Mouse (Mus musculus) MEL (cell line): Measurements from ENCODE around the gene Pld1. TPM values are rescaled to one million over a fixed set of nuclear protein-coding genes. Genes with fewer than 3 reads are reported as not detected.

Experiments
- DNase-seq: peaks from one replicate; pipeline ENCODE4 v3.0.0; 2011; ENCODE audit warnings: low read depth, low spot score
- H3K27ac ChIP-seq: 2 replicates; pipeline ENCODE4 v1.5.1; 2012; ENCODE audit warnings: low read depth, mild to moderate bottlenecking, control low read depth, low read length, moderate library complexity; ENCODE audit not compliant: control insufficient read depth
- H3K27me3 ChIP-seq, 2 experiments: fragments of 150-350 bp in 1 of 2; sonication (generic) in 1 of 2; 2 replicates each; pipeline ENCODE4 v1.6.1; 2012; ENCODE audit warnings: low read length in 2 of 2, mild to moderate bottlenecking in 2 of 2, improper control_type of control experiment in 1 of 2, moderate library complexity in 1 of 2; ENCODE audit not compliant: insufficient read depth in 2 of 2, control insufficient read depth in 1 of 2
- H3K36me3 ChIP-seq, 2 experiments: 2 replicates each; pipeline ENCODE4 v1.6.1; 2012 to 2014; ENCODE audit warnings: low read length in 2 of 2, improper control_type of control experiment in 1 of 2, inconsistent platforms in 1 of 2, mild to moderate bottlenecking in 1 of 2; ENCODE audit not compliant: insufficient read depth in 2 of 2, control insufficient read depth in 1 of 2
- H3K4me1 ChIP-seq, 2 experiments: fragments of 150-350 bp in 1 of 2; sonication (generic) in 1 of 2; 2 replicates each; pipeline ENCODE4 v1.6.1; 2012; ENCODE audit warnings: low read length in 2 of 2, improper control_type of control experiment in 1 of 2, mild to moderate bottlenecking in 1 of 2; ENCODE audit not compliant: insufficient read depth in 2 of 2, control insufficient read depth in 1 of 2
- H3K4me3 ChIP-seq, 2 experiments: fragments of 150-350 bp in 1 of 2; sonication (generic) in 1 of 2; 2 replicates each; pipeline ENCODE4 v1.5.1; 2012; ENCODE audit warnings: low read depth in 2 of 2, low read length in 2 of 2, mild to moderate bottlenecking in 2 of 2, moderate library complexity in 2 of 2, control low read depth in 1 of 2, improper control_type of control experiment in 1 of 2; ENCODE audit not compliant: control insufficient read depth in 1 of 2, insufficient read depth in 1 of 2
- H3K79me2 ChIP-seq: 2 replicates; pipeline ENCODE4 v1.6.1; 2012; ENCODE audit warnings: mild to moderate bottlenecking, low read length, moderate library complexity; ENCODE audit not compliant: control insufficient read depth, poor library complexity, insufficient read depth
- H3K9ac ChIP-seq: 2 replicates; pipeline ENCODE4 v1.6.1; 2012; ENCODE audit warnings: low read depth, mild to moderate bottlenecking, control low read depth, low read length, moderate library complexity; ENCODE audit not compliant: control insufficient read depth, poor library complexity, severe bottlenecking
- H3K9me3 ChIP-seq: fragments of 150-350 bp; sonication (generic); replicated peaks from 2 replicates; pipeline ENCODE4 v1.6.1; 2012; ENCODE audit warnings: mild to moderate bottlenecking, low read length, improper control_type of control experiment, moderate library complexity; ENCODE audit not compliant: insufficient read depth
- BHLHE40 ChIP-seq: IDR thresholded peaks from 2 replicates; pipeline ENCODE4 v1.6.1; 2012; ENCODE audit warnings: low read depth, mild to moderate bottlenecking, inconsistent platforms, low read length, improper control_type of control experiment, borderline replicate concordance
- CHD2 ChIP-seq: IDR thresholded peaks from 2 replicates; pipeline ENCODE4 v1.6.1; 2011; ENCODE audit warnings: low read length, improper control_type of control experiment
- EP300 ChIP-seq, 2 experiments: IDR thresholded peaks; 2 replicates each; pipeline ENCODE4 v1.6.1; 2011; ENCODE audit warnings: improper control_type of control experiment in 2 of 2, low read length in 2 of 2, low read depth in 1 of 2, mild to moderate bottlenecking in 1 of 2
- JUND ChIP-seq: IDR thresholded peaks from 2 replicates; pipeline ENCODE4 v1.6.1; 2011; ENCODE audit warnings: low read depth, mild to moderate bottlenecking, improper control_type of control experiment, low read length
- KAT2A ChIP-seq: conservative IDR thresholded peaks from 2 replicates; pipeline ENCODE4 v1.6.1; 2012; ENCODE audit warnings: low read depth, low read length, improper control_type of control experiment, inconsistent platforms
- MAFK ChIP-seq: IDR thresholded peaks from 2 replicates; pipeline ENCODE4 v1.6.1; 2011; ENCODE audit warnings: low read depth, mild to moderate bottlenecking, low read length, improper control_type of control experiment, borderline replicate concordance
- MAX ChIP-seq: IDR thresholded peaks from 2 replicates; pipeline ENCODE4 v1.6.1; 2011; ENCODE audit warnings: low read length, improper control_type of control experiment
- MAZ ChIP-seq: IDR thresholded peaks from 2 replicates; pipeline ENCODE4 v1.6.1; 2012; ENCODE audit warnings: low read depth, mild to moderate bottlenecking, inconsistent platforms, low read length, improper control_type of control experiment
- MYB ChIP-seq: IDR thresholded peaks from 2 replicates; pipeline ENCODE4 v1.6.1; 2011; ENCODE audit warnings: mild to moderate bottlenecking, low read depth, low read length, improper control_type of control experiment
- MYC ChIP-seq: IDR thresholded peaks from 2 replicates; pipeline ENCODE4 v1.6.1; 2011; ENCODE audit warnings: low read depth, mild to moderate bottlenecking, low read length, improper control_type of control experiment, moderate library complexity
- POLR2A ChIP-seq, 2 experiments: IDR thresholded peaks; 2 replicates each; pipeline ENCODE4 v1.6.1; 2011 to 2012; ENCODE audit warnings: low read length in 2 of 2, mild to moderate bottlenecking in 2 of 2, control low read depth in 1 of 2, improper control_type of control experiment in 1 of 2, low read depth in 1 of 2, moderate library complexity in 1 of 2; ENCODE audit not compliant: control insufficient read depth in 1 of 2, insufficient read depth in 1 of 2, poor library complexity in 1 of 2
- POLR2AphosphoS2 ChIP-seq: IDR thresholded peaks from 2 replicates; pipeline ENCODE4 v1.6.1; 2011; ENCODE audit warnings: low read length, improper control_type of control experiment
- POLR2AphosphoS5 ChIP-seq: IDR thresholded peaks from 2 replicates; pipeline ENCODE4 v1.6.1; 2012; ENCODE audit warnings: low read depth, borderline replicate concordance, mild to moderate bottlenecking, inconsistent platforms, low read length, moderate library complexity, mixed read lengths
- RCOR1 ChIP-seq: IDR thresholded peaks from 2 replicates; pipeline ENCODE4 v1.6.1; 2012; ENCODE audit warnings: low read depth, mild to moderate bottlenecking, inconsistent platforms, low read length, improper control_type of control experiment
- SIN3A ChIP-seq: IDR thresholded peaks from 2 replicates; pipeline ENCODE4 v1.6.1; 2012; ENCODE audit warnings: low read length, improper control_type of control experiment, inconsistent platforms
- TBP ChIP-seq: IDR thresholded peaks from 2 replicates; pipeline ENCODE4 v1.8.0; 2011; ENCODE audit warnings: low read depth, low read length, improper control_type of control experiment
- ZC3H11A ChIP-seq: IDR thresholded peaks from 2 replicates; pipeline ENCODE4 v1.6.1; 2012; ENCODE audit warnings: low read depth, mild to moderate bottlenecking, inconsistent platforms, low read length, improper control_type of control experiment
- ZKSCAN1 ChIP-seq: IDR thresholded peaks from 2 replicates; pipeline ENCODE4 v1.6.1; 2012; ENCODE audit warnings: low read depth, mild to moderate bottlenecking, inconsistent platforms, low read length, improper control_type of control experiment, moderate library complexity
- ZMIZ1 ChIP-seq: IDR thresholded peaks from 2 replicates; pipeline ENCODE4 v1.6.1; 2012; ENCODE audit warnings: low read depth, mild to moderate bottlenecking, inconsistent platforms, low read length, improper control_type of control experiment, moderate library complexity
- ZNF384 ChIP-seq: IDR thresholded peaks from 2 replicates; pipeline ENCODE4 v1.6.1; 2012; ENCODE audit warnings: low read depth, mild to moderate bottlenecking, inconsistent platforms, low read length, improper control_type of control experiment
- polyA plus RNA-seq, 2 experiments: library from polyadenylated mRNA; stranded (reverse) in 1 of 2; unstranded in 1 of 2; fragments of >175 nt in 1 of 2; fragments of >200 nt in 1 of 2; gene quantifications; 2 replicates each; pipeline versions ENCODE4 v1.2.1 to v1.2.4; 2012; ENCODE audit warnings: low replicate concordance in 2 of 2, low read depth in 1 of 2; ENCODE audit not compliant: insufficient read length in 2 of 2, insufficient read depth in 1 of 2, missing spikeins in 1 of 2
- total RNA-seq: library from RNA; depleted of rRNA; stranded (reverse); fragments of 300-350 nt; gene quantifications from 2 replicates; pipeline ENCODE4 v1.2.3, GENCODE M21; 2012

The Pld1 gene
- total and polyA plus RNA-seq, 3 experiments, result 0.22 TPM; not detected in 2

DNA sequence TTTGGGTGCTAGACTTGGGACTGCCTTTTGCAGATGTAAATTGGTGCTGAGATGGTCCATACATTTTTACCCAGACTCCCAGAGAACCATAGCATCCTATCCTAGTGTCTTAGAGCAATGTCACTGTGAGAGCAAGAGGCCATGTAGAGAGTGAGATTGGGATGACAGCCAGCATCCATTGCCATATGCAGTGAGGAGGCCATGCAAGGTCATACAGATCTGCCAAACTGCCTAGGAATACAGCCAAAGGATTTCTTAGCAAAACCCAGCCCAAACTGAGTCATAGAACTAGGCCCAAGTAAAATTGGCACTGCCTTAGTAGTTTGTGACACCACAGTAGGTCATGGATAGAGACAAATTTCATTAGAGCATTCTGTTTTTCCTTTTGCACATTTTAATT, 206.2 kb downstream of the Pld1 start:
- no peaks in the 10 kb centered on the region for H3K9me3 ChIP-seq
- no peak for TF ChIP-seq JUND
- TF ChIP-seq KAT2A, result no peak
- TF ChIP-seq RCOR1, result no peak
- no peak for TF ChIP-seq SIN3A
- TF ChIP-seq ZKSCAN1, result no peak
- no peak for TF ChIP-seq MYC
- no peak for TF ChIP-seq ZMIZ1
- TF ChIP-seq EP300 (IDR thresholded peaks at IDR 0.05; ENCODE audit: low read depth in 1 of 2, low read length in 2 of 2), result no peak
- no peak for TF ChIP-seq MAFK
- no peak for TF ChIP-seq MAZ
- TF ChIP-seq POLR2A (IDR thresholded peaks at IDR 0.05; ENCODE audit: control insufficient read depth in 1 of 2, insufficient read depth in 1 of 2, low read depth in 1 of 2, low read length in 2 of 2, poor library complexity in 1 of 2), result no peak
- no peak for TF ChIP-seq MYB
- TF ChIP-seq ZC3H11A, result no peak
- no peak for TF ChIP-seq TBP
- no peak for TF ChIP-seq BHLHE40
- TF ChIP-seq CHD2, result no peak
- no peak for TF ChIP-seq POLR2AphosphoS5
- TF ChIP-seq MAX, result no peak
- TF ChIP-seq POLR2AphosphoS2, result no peak
- no peak for TF ChIP-seq ZNF384

DNA sequence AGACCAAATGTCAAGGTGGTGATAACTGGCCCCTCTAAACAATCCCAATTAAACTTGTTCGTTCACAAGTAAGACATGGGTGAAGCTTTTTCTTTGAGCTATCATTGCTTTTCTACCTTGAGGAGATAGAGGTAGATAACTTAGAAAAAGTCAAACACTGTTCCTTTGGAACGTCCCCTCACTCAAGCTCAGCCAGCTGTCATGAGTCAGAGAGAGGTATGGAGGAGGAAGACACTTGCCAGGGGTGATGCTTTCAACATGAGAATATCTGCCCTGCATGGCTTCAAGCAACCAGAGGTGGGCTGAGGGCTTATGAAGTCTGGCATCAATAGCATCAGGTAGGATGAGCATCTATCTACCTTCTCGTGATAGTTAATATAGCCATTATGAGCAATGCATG, 207.0 kb downstream of the Pld1 start:
- no peak overlapping the region for H3K27ac ChIP-seq
- H3K9me3 ChIP-seq, result no peaks in the 10 kb centered on the region
- no peaks in the 10 kb centered on the region; a peak in 1 of 4 replicates for H3K27me3 ChIP-seq
- DNase-seq, result no peak
- H3K36me3 ChIP-seq, result no peaks in the 10 kb centered on the region
- H3K4me1 ChIP-seq, result no peaks in the 10 kb centered on the region
- H3K79me2 ChIP-seq, result no peaks in the 10 kb centered on the region
- H3K9ac ChIP-seq, result no peak overlapping the region
- no peak overlapping the region for H3K4me3 ChIP-seq
- TF ChIP-seq POLR2A (IDR thresholded peaks at IDR 0.05; ENCODE audit: control insufficient read depth in 1 of 2, insufficient read depth in 1 of 2, low read depth in 1 of 2, low read length in 2 of 2, poor library complexity in 1 of 2), result no peak
- TF ChIP-seq, all 39 proteins: peak for 0

More for the DNA sequence above, 206.2 kb downstream of the Pld1 start:
- Histone ChIP-seq H3K9ac (no peak overlapping the region), H3K27ac (no peak overlapping the region), H3K4me3 (no peak overlapping the region), H3K27me3 (no peaks in the 10 kb centered on the region), H3K36me3 (no peaks in the 10 kb centered on the region), H3K79me2 (no peaks in the 10 kb centered on the region), H3K4me1 (no peaks in the 10 kb centered on the region)
- DNase-seq, result no peak
